ENCODE assay signal across 8 mouse cellular contexts in the genomic region with DNA sequence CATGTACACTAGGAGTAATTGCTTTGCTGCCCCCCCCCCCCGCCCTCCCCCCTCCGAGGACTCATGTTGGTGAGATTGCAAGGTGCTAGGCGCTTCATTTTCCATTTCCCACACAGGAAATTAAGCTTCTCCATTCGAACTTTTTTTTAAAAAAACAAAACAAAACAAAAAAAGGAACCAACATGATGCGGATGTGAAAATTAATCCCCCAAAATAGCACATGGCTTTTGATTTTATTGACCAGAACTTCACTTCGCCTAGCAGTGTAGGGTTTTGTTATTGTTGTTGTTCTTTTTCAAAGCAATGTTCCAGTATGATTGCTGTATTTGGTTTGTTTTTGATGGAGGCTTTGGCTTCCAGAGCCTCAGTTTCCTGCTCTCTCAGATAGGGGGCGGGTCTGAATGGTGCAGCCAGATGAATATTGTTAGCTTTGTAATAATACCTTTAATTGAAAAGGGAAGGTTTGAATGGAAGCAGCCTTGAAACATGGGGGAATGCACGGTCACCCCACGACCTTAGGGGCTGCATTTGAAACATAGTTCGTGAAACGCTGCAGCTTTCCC. TPM values are rescaled to one million over a fixed set of nuclear protein-coding genes. Genes with fewer than 3 reads are reported as not detected.
DNase-seq lines count a peak whose midpoint lies in the region; ATAC-seq and TF ChIP-seq lines count a peak whose summit lies in the region.

No protein-coding gene starts in this region.

- no peak for TF ChIP-seq POLR2A in heart, adult 2 months (IDR thresholded peaks at IDR 0.05; ENCODE audit: insufficient read depth, low read depth, low read length)
- TF ChIP-seq POLR2A in MEL (IDR thresholded peaks at IDR 0.05; ENCODE audit: control insufficient read depth in 1 of 2, insufficient read depth in 1 of 2, low read depth in 1 of 2, low read length in 2 of 2, poor library complexity in 1 of 2) = no peak

- no peaks in the 10 kb centered on the region for H3K36me3 ChIP-seq in heart, embryonic 14.5 days (ENCODE audit: control insufficient read depth, insufficient read depth, low read length)
- H3K36me3 ChIP-seq in heart, adult 2 months (ENCODE audit: control insufficient read depth, insufficient read depth, low read length) = no peaks in the 10 kb centered on the region
- H3K36me3 ChIP-seq in MEL (ENCODE audit: control insufficient read depth in 1 of 2, insufficient read depth in 2 of 2, low read length in 2 of 2) = peaks cover 0 to 14% of the 10 kb centered on the region in 2 experiments; a peak in 2 of 4 replicates
- no peaks in the 10 kb centered on the region for H3K36me3 ChIP-seq in hindbrain, embryonic 13.5 days
- H3K36me3 ChIP-seq in midbrain, embryonic 13.5 days = no peaks in the 10 kb centered on the region

- peak overlapping the region; percentile 96 for H3K9ac ChIP-seq in heart, embryonic 14.5 days (ENCODE audit: low read length)
- H3K9ac ChIP-seq in heart, adult 2 months (ENCODE audit: low read depth, low read length) = no peak overlapping the region
- H3K9ac ChIP-seq in MEL (ENCODE audit: control insufficient read depth, low read depth, low read length, poor library complexity, severe bottlenecking) = peak overlapping the region; percentile 81
- peak overlapping the region; percentile 66 for H3K9ac ChIP-seq in hindbrain, embryonic 13.5 days
- H3K9ac ChIP-seq in midbrain, embryonic 13.5 days (replicated peaks) = peak overlapping the region; percentile 71

- TF ChIP-seq CTCF in heart, adult 2 months (IDR thresholded peaks at IDR 0.05) = no peak
- TF ChIP-seq CTCF in MEL (IDR thresholded peaks at IDR 0.05 in 2 of 3, conservative IDR thresholded peaks at IDR 0.05 in 1 of 3; ENCODE audit: control insufficient read depth in 1 of 3, insufficient read depth in 1 of 3, low read depth in 2 of 3, low read length in 3 of 3, poor library complexity in 1 of 3, severe bottlenecking in 1 of 3) = peak in 1 of 3 experiments; percentile 1; a peak in 1 of 6 replicates

- 14% methylated on average over 11 of the region's 11 CpGs for WGBS in heart, embryonic 14.5 days
- WGBS in heart, adult 2 months = 16% methylated on average over 11 of the region's 11 CpGs
- WGBS in hindbrain, embryonic 13.5 days = 9% methylated on average over 11 of the region's 11 CpGs
- 7% methylated on average over 11 of the region's 11 CpGs for WGBS in midbrain, embryonic 13.5 days

- peaks cover 14 to 27% of the 10 kb centered on the region in 2 experiments for H3K4me1 ChIP-seq in heart, embryonic 14.5 days (ENCODE audit: control insufficient read depth in 2 of 2, insufficient read depth in 2 of 2, low read length in 2 of 2)
- H3K4me1 ChIP-seq in heart, adult 2 months (ENCODE audit: control insufficient read depth, insufficient read depth, low read length) = peaks cover 1% of the 10 kb centered on the region; the same call in 1 of the 2 replicates
- peaks cover 3 to 4% of the 10 kb centered on the region in 2 experiments; a peak in 2 of 4 replicates for H3K4me1 ChIP-seq in MEL (ENCODE audit: control insufficient read depth in 1 of 2, insufficient read depth in 2 of 2, low read length in 2 of 2)
- peaks cover 64% of the 10 kb centered on the region for H3K4me1 ChIP-seq in hindbrain, embryonic 13.5 days (replicated peaks)
- H3K4me1 ChIP-seq in midbrain, embryonic 13.5 days (replicated peaks) = peaks cover 56% of the 10 kb centered on the region

- no peak overlapping the region for H3K27ac ChIP-seq in heart, embryonic 14.5 days (replicated peaks in 1 of 2; ENCODE audit: control insufficient read depth in 1 of 2, insufficient read depth in 1 of 2, low read depth in 2 of 2, low read length in 2 of 2)
- no peak overlapping the region for H3K27ac ChIP-seq in heart, adult 2 months
- H3K27ac ChIP-seq in MEL (ENCODE audit: control insufficient read depth, low read depth, low read length) = peak overlapping the region; percentile 66
- peak overlapping the region; percentile 90 for H3K27ac ChIP-seq in hindbrain, embryonic 13.5 days
- peak overlapping the region; percentile 92 for H3K27ac ChIP-seq in midbrain, embryonic 13.5 days

- intact Hi-C loops in heart, adult 2 months (cut with DNase I) = loop anchor here (5.0 to 10.0 kb wide), 2 partner anchors 219 to 397 kb away; a partner anchor contains a TSS
- intact Hi-C loops in gastrocnemius, postnatal 14 days (cut with DNase I; ENCODE audit: low total_unique reads) = no loop called here

- no peak for TF ChIP-seq RAD21 in MEL (IDR thresholded peaks at IDR 0.05; ENCODE audit: low read depth, low read length)

- ATAC-seq in heart, embryonic 14.5 days (ENCODE audit: insufficient number of reproducible peaks, insufficient read depth, low FRiP score, low read depth) = no peak
- ATAC-seq in hindbrain, embryonic 13.5 days (ENCODE audit: low FRiP score) = no peak
- no peak for ATAC-seq in midbrain, embryonic 13.5 days

- peak overlapping the region; percentile 6 to 97; a peak in 3 of 4 replicates for H3K4me3 ChIP-seq in heart, embryonic 14.5 days (ENCODE audit: control insufficient read depth in 1 of 2, insufficient read depth in 1 of 2, low read depth in 1 of 2, low read length in 2 of 2)
- no peak overlapping the region for H3K4me3 ChIP-seq in heart, adult 2 months
- H3K4me3 ChIP-seq in MEL (ENCODE audit: control insufficient read depth in 1 of 2, insufficient read depth in 1 of 2, low read depth in 2 of 2, low read length in 2 of 2) = peak overlapping the region; percentile 55 to 73
- peak overlapping the region; percentile 74 for H3K4me3 ChIP-seq in hindbrain, embryonic 13.5 days
- peak overlapping the region; percentile 67 for H3K4me3 ChIP-seq in midbrain, embryonic 13.5 days (replicated peaks)

- no peak for DNase-seq in heart, adult 2 months
- DNase-seq in MEL (ENCODE audit: low read depth, low spot score) = peak; percentile 51
- no peak for DNase-seq in gastrocnemius, postnatal 14 days
- DNase-seq in left cerebral cortex, adult 18-20 months (ENCODE audit: low spot score in 2 of 2) = no peak
- DNase-seq in frontal cortex, postnatal 10 days (ENCODE audit: low spot score in 2 of 2) = no peak

- no peaks in the 10 kb centered on the region for H3K9me3 ChIP-seq in heart, embryonic 14.5 days (ENCODE audit: control insufficient read depth, low read length)
- H3K9me3 ChIP-seq in MEL (replicated peaks; ENCODE audit: insufficient read depth, low read length) = no peaks in the 10 kb centered on the region
- H3K9me3 ChIP-seq in hindbrain, embryonic 13.5 days = no peaks in the 10 kb centered on the region
- no peaks in the 10 kb centered on the region for H3K9me3 ChIP-seq in midbrain, embryonic 13.5 days

- H3K27me3 ChIP-seq in heart, embryonic 14.5 days (ENCODE audit: control insufficient read depth, insufficient read depth, low read length) = no peaks in the 10 kb centered on the region
- no peaks in the 10 kb centered on the region for H3K27me3 ChIP-seq in heart, adult 2 months (ENCODE audit: control insufficient read depth, insufficient read depth, low read length)
- H3K27me3 ChIP-seq in MEL (ENCODE audit: control insufficient read depth in 1 of 2, insufficient read depth in 2 of 2, low read length in 2 of 2) = no peaks in the 10 kb centered on the region
- no peaks in the 10 kb centered on the region for H3K27me3 ChIP-seq in hindbrain, embryonic 13.5 days
- H3K27me3 ChIP-seq in midbrain, embryonic 13.5 days = no peaks in the 10 kb centered on the region

- no peak for TF ChIP-seq EP300 in heart, adult 2 months (IDR thresholded peaks at IDR 0.05; ENCODE audit: insufficient read depth, low read depth, low read length)
- no peak for TF ChIP-seq EP300 in MEL (IDR thresholded peaks at IDR 0.05; ENCODE audit: low read depth in 1 of 2, low read length in 2 of 2)

- peak overlapping the region; percentile 98 for H3K4me2 ChIP-seq in heart, embryonic 14.5 days (ENCODE audit: low read length)
- peak overlapping the region; percentile 93 for H3K4me2 ChIP-seq in hindbrain, embryonic 13.5 days
- peak overlapping the region; percentile 88 for H3K4me2 ChIP-seq in midbrain, embryonic 13.5 days (replicated peaks)

- H3K79me2 ChIP-seq in heart, adult 2 months (replicated peaks; ENCODE audit: control insufficient read depth, insufficient read depth, low read length) = 0 out of 2 replicates have a peak, but pooled peaks cover 1% of the 10 kb centered on the region
- peaks cover 46% of the 10 kb centered on the region for H3K79me2 ChIP-seq in MEL (ENCODE audit: control insufficient read depth, insufficient read depth, low read length, poor library complexity)

TF ChIP-seq in MEL, 35 proteins besides CTCF, POLR2A, EP300 and RAD21 (continues in another document):
- TF ChIP-seq MAX (IDR thresholded peaks at IDR 0.05; ENCODE audit: low read length) (peak; percentile 54), MEF2A (IDR thresholded peaks at IDR 0.05; ENCODE audit: extremely low read depth, insufficient replicate concordance, low read depth, low read length, poor library complexity, severe bottlenecking) (no peak), SIN3A (IDR thresholded peaks at IDR 0.05; ENCODE audit: low read length) (peak; percentile 68), ZNF384 (IDR thresholded peaks at IDR 0.05; ENCODE audit: low read depth, low read length) (peak; percentile 78), HCFC1 (IDR thresholded peaks at IDR 0.05; ENCODE audit: low read depth, low read length) (peak; percentile 24; the same call in 1 of the 2 replicates)

RNA-seq across cellular contexts. Expression of a gene that starts 1.7 kb away (rescaled TPM):
- 6.9 and 7.9 TPM in 2 replicates for polyA plus RNA-seq in heart, embryonic 14.5 days (2014; fragmentation: Nextera tagmentation; extraction: Ambion mirVana)
- 10 to 100 TPM; 17.1 to 19.8 TPM for total RNA-seq in heart, adult 2 months (2021)
- 20.3 and 23.3 TPM in 2 replicates for polyA plus RNA-seq in heart, adult 2 months (2012; rRNA removed)
- total RNA-seq in MEL (2012; rRNA removed) = 13.5 and 14.8 TPM in 2 replicates
- polyA plus RNA-seq in MEL (2012; ENCODE audit: insufficient read depth in 1 of 2, insufficient read length in 2 of 2, low read depth in 1 of 2, low replicate concordance in 2 of 2, missing spikeins in 1 of 2) = 10 to 100 TPM in 1 of 2 experiments, not detected in 1; 22.3 TPM
- polyA plus RNA-seq in hindbrain, embryonic 13.5 days (2015; fragmentation: Nextera tagmentation; extraction: Ambion mirVana) = 9.6 and 11.9 TPM in 2 replicates
- polyA plus RNA-seq in midbrain, embryonic 13.5 days (2015; fragmentation: Nextera tagmentation; extraction: Ambion mirVana) = 13.4 and 15.0 TPM in 2 replicates
- total RNA-seq in gastrocnemius, postnatal 14 days (2021) = 10 to 100 TPM; 22.1 to 26.1 TPM
- total RNA-seq in left cerebral cortex, adult 18-20 months (2021) = 10 to 100 TPM; 58.2 to 62.5 TPM

RNA-seq across cellular contexts. Expression of a gene that starts 32.3 kb away (rescaled TPM):
- 44.3 and 44.5 TPM in 2 replicates for polyA plus RNA-seq in heart, embryonic 14.5 days (2014; fragmentation: Nextera tagmentation; extraction: Ambion mirVana)
- total RNA-seq in heart, adult 2 months (2021) = 10 to 100 TPM; 63.1 to 73.9 TPM
- polyA plus RNA-seq in heart, adult 2 months (2012; rRNA removed) = 79.6 and 104 TPM in 2 replicates
- 13.3 and 17.3 TPM in 2 replicates for total RNA-seq in MEL (2012; rRNA removed)
- 10 to 100 TPM in 1 of 2 experiments, not detected in 1; 46.9 TPM for polyA plus RNA-seq in MEL (2012; ENCODE audit: insufficient read depth in 1 of 2, insufficient read length in 2 of 2, low read depth in 1 of 2, low replicate concordance in 2 of 2, missing spikeins in 1 of 2)
- 15.0 and 15.5 TPM in 2 replicates for polyA plus RNA-seq in hindbrain, embryonic 13.5 days (2015; fragmentation: Nextera tagmentation; extraction: Ambion mirVana)
- polyA plus RNA-seq in midbrain, embryonic 13.5 days (2015; fragmentation: Nextera tagmentation; extraction: Ambion mirVana) = 18.5 and 20.4 TPM in 2 replicates
- total RNA-seq in gastrocnemius, postnatal 14 days (2021) = 10 to 100 TPM; 45.6 to 45.9 TPM
- 10 to 100 TPM; 11.8 to 13.9 TPM for total RNA-seq in left cerebral cortex, adult 18-20 months (2021)

Comparison
In these comparisons a context has a peak if more than half of its experiments do, and no peak if none do; other contexts are left out.
1. H3K27ac ChIP-seq: peak in MEL (single experiment), hindbrain, embryonic 13.5 days (single experiment) and midbrain, embryonic 13.5 days (single experiment); none in heart, embryonic 14.5 days (0 of 2) and heart, adult 2 months (single experiment).
2. Peak in every context shown above with its lines, with median percentiles within 50 percentile points of each other: H3K4me2 ChIP-seq.